Mouse (Mus musculus) heart, postnatal 25 days (tissue): ENCODE data around the gene Has1. TPM values are rescaled to one million over a fixed set of nuclear protein-coding genes. Genes with fewer than 3 reads are reported as not detected.
A peak's percentile ranks its signal among the peaks of the same experiment; 100 is the strongest.

ENCODE experiments used
- DNase-seq: peaks from one replicate; pipeline ENCODE4 v3.0.0; 2022; ENCODE audit warnings: low spot score
- intact Hi-C: fragments of 180-260 bp; cut with DNase I; formaldehyde crosslinking; loops from one replicate; pipeline ENCODE4 v1.15.1; 2025
- microRNA-seq: library from miRNA; unstranded; fragments of <30 nt; microRNA quantifications from one replicate; pipeline ENCODE4 v1.2.0, GENCODE M21; 2022
- total RNA-seq, 2 experiments: library from RNA; stranded (reverse); gene quantifications; 2 replicates each; pipeline ENCODE4 v1.2.3; 2021

Has1 gene
- total RNA-seq, 2 experiments from 2014 or later, result 0.45 to 0.55 TPM

DNA sequence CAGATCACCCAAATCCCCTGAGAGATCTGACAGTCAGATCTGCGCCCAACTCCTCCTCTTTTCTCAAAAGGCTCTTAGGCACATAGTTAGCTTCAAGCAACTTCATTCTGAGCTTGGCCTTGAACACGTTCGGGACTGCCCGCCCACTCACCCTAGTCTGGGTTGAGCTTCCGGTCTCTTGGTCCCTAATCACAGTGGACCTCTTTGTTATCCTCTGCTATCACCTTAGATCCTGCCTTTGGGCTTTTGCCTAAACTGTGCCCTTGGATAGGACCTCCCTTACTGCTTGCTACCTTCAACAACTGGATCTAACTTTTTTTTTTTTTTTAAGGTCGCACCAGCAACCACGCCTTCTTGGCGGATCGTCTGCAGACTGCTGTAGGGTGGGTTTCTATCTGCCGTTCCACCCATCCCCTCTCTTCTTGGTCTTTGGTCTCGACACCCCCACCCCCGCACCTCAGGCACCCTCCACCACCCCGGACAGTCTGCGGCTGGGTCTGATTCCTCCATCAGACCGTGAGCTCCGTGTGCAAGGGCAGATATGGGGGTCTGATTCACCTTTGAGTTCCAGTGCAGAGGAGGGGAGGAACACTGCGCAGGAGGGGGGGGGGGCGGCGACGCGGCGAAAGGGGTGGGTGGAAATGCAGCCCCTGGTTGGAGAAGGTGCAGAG, 28.9 kb downstream of the Has1 start:
- DNase-seq, result peak; percentile 33
- intact Hi-C loops, result loop anchor here (2.0 to 10.0 kb wide), 2 partner anchors 15 to 201 kb away; partner anchors contain the start of gene Lnpep

DNA sequence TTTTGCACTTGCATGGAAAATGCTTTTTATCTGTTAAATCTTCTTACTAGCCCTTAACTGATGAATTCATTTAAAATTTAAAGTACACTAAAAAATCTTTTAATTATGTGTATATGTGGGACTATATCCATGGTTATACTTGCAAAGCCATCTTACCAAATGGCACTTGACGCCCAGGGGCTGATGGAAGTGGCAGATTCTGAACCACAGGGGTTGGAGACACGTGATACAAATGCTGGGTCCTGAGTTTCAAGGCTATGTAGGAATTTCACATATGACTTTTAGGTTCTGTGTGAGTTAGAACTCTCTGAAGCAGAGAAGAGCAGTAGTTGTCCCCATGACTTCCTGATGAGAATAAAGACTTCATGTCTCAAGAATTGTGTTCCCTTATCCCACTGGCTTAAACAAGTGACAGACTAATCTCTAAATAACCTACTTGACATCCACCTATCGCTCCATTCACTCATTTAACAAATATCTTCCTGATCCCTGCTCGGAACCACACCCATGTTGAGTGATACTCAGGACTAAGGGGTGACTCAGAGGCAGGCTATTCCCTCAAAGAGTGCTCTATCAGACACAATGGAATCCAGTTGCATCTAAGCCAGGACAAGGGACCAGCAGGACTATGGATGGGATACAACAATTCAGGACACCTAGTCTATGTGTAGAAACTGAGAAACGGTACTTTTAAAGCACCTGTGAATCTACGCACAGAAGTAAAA, 31.2 kb downstream of the Has1 start:
- no peak for DNase-seq
- intact Hi-C loops, result loop anchor here (5.0 to 10.0 kb wide), 2 partner anchors 36 to 199 kb away; partner anchors contain the start of gene Lnpep

DNA sequence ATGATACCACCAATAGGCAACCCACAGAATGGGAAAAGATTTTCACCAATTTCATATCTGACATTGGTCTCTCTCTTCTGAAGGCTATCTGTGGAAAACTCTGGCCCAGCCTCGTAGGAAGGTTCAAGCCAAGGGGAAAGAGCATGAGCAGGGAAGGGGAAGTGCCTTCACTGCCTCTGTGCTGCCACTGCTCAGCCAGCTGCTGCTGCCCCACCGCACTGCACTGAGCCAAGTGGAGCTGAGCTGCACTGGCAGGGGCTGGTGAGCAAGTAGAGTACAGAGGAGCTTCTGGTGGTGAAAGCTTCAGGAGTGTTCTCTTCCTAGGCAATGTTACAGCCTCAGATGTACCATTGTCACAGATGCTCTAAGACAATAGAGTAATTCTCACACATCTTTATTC, 59.5 kb downstream of the Has1 start:
- intact Hi-C loops, result no loop called here
- DNase-seq, result no peak

Small RNA genes within 50 kb of the gene (microRNA-seq; reads per million reads assigned to microRNA genes)
- gene Gm25927 (not detected), gene Mir125a (17,945 reads per million, percentile 97 among the genes with 10 or more reads in this experiment), gene Mir99b (8,147 reads per million, percentile 94 among the genes with 10 or more reads in this experiment), gene Mirlet7e (not detected)

Other genes with a start within 250 kb of the Has1 start
- gene Lnpep, start 230.2 kb downstream of the Has1 start, total RNA-seq, result 100 to 1,000 TPM; 147 to 177 TPM
- gene Vmn2r90, start 151.5 kb downstream of the Has1 start, total RNA-seq, result not detected
- 10 to 100 TPM; 12.6 to 15.2 TPM for gene Spaca6, start 28.0 kb downstream of the Has1 start, total RNA-seq
- gene Fpr1, start 28.7 kb upstream of the Has1 start, total RNA-seq, result under 1 TPM in 1 of 2 experiments, not detected in 1; 0.18 TPM
- not detected for gene Fpr2, start 32.6 kb upstream of the Has1 start, total RNA-seq
- not detected for gene Fpr3, start 32.6 kb upstream of the Has1 start, total RNA-seq
- gene Fpr-rs4, start 166.5 kb upstream of the Has1 start, total RNA-seq, result not detected
- gene Vmn2r124, start 194.2 kb upstream of the Has1 start, total RNA-seq, result not detected
- gene Vmn2r91, start 229.8 kb upstream of the Has1 start, total RNA-seq, result not detected